Mouse (Mus musculus): Measurements from ENCODE around the gene Dnah1. TPM values are rescaled to one million over a fixed set of nuclear protein-coding genes. Genes with fewer than 3 reads are reported as not detected.
A peak's percentile ranks its signal among the peaks of the same experiment; 100 is the strongest.

The Dnah1 gene
- polyA plus RNA-seq, 1 experiment, result 7.1 TPM

DNA sequence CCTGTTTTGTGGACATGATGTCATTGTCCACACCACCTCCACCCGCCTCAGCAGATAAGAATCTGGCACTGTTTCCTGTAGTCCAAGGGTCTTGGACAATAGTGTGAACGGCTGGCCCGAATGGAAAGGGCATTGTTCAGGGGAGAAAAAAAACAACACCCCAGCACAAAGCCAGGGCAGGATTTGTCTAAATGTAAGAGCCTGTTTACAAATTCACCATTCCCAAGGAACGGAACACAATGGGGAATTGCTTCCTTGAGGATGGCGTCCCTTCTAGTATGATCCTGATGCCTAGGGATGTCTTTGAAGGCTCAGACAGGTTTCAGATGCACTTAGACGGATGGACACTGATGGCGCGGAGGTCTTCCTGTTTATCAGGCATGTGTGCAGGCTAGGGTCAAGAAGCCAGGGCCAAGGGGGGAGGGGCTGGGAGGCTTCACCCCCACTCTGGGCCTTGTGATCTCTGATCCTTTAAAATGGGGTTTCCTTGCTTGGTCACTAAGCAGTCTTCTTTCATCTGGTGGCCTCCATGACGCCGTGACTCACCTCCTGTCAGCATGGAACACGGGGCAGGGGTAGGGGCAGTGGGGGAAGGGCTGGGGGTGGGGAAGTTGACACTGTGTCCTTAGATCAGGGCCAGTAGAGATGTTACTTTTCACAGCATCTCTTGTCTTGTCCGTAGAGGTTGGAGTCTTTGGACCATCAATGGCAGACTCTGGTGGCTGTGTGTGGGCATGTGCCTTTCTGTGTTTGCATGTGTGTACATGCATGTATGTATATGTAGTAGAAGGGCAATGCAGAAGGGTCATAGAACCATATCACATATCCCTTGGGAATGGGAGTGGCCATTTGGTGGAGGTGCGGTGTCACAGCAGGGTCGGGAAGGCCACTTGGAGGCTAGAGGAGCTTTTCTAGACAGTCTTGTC lies 90.4 kb downstream of the Dnah1 start:
- DNase-seq (ENCODE audit: low read depth), result peak; percentile 4

DNA sequence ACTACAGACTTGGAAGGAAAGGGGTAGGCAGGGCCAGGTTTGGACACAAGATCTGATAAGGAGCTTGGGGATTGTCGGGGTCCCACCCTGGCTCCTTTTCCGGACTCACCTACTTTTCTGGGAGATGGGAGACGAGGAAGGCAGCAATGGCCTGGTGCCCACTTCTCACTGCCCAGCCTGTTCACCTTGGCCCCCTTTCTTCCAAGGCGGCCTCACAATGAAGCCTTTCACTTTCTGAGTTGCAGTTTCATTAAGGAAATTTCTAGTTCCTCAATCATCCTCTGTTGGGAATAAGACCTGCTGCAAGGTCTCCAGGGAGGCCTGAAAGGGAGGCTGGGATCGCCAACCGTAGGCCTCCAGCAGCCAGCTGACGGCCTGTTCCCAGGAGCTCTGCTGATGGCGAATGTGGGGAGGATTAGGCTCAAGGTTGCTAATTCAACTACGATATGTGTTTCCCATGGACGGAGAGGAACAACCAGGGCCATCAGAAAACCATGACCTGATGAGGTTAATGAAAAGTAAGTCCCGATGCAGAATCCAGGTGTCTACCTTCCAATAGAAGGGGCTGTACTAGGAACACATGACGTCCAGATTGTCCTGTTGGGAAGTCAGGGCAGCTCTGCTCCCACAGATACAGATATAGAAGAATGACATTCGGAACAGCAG lies 91.2 kb downstream of the Dnah1 start:
- DNase-seq (ENCODE audit: low read depth), result no peak
- TF ChIP-seq CTCF (IDR thresholded peaks at IDR 0.05; ENCODE audit: borderline replicate concordance, extremely low read depth, insufficient read depth, insufficient read length) (no peak), POLR2A (IDR thresholded peaks at IDR 0.05; ENCODE audit: borderline replicate concordance, extremely low read depth, insufficient read depth, insufficient read length, poor library complexity, severe bottlenecking) (no peak)

More for the DNA sequence above, 90.4 kb downstream of the Dnah1 start:
- TF ChIP-seq CTCF (IDR thresholded peaks at IDR 0.05; ENCODE audit: borderline replicate concordance, extremely low read depth, insufficient read depth, insufficient read length) (no peak), POLR2A (IDR thresholded peaks at IDR 0.05; ENCODE audit: borderline replicate concordance, extremely low read depth, insufficient read depth, insufficient read length, poor library complexity, severe bottlenecking) (no peak)

DNA sequence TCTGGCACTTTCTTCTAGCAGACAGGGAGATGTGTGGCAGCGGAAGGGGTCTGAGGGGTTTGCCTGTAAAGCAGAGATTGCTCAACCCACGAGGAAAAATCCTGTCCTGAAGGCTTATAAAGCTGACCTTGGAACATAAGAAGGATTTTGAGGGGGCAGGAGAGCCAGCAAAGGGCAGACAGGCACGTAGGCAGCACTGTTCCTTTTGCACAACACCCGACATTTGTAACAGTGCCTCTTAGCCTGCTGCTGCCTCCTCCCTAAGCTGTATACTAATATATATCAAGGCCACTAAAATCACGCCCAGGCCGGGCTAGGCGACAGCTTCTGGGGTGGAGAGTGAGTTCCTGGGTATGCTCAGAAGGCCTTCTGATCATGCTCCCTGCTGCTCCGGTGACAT lies 93.3 kb downstream of the Dnah1 start:
- no peak for TF ChIP-seq CTCF (IDR thresholded peaks at IDR 0.05; ENCODE audit: borderline replicate concordance, extremely low read depth, insufficient read depth, insufficient read length)
- no peak for TF ChIP-seq POLR2A (IDR thresholded peaks at IDR 0.05; ENCODE audit: borderline replicate concordance, extremely low read depth, insufficient read depth, insufficient read length, poor library complexity, severe bottlenecking)
- DNase-seq (ENCODE audit: low read depth), result no peak

DNA sequence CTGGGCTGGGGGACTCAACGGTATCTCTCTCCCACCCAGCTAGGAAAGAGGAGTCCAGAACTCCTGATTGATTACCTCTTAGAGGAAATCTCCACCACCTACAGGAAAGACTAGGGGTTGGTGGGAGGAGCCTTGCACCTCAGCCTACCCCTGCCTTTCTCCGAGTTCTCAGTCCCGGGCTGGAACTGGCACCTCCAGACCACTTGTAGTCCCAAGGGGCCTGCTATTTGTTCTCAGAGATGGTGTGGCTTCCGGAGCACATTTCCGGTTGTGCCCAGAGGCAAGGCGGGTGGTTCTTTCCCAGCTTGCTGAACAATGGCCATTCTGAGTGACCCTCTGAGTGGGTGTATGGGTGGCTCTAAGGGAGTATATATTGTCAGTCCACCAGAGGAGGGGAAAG lies 95.5 kb downstream of the Dnah1 start:
- DNase-seq (ENCODE audit: low read depth), result no peak
- no peak for TF ChIP-seq CTCF (IDR thresholded peaks at IDR 0.05; ENCODE audit: borderline replicate concordance, extremely low read depth, insufficient read depth, insufficient read length)
- TF ChIP-seq POLR2A (IDR thresholded peaks at IDR 0.05; ENCODE audit: borderline replicate concordance, extremely low read depth, insufficient read depth, insufficient read length, poor library complexity, severe bottlenecking), result no peak

- TF ChIP-seq CTCF (IDR thresholded peaks at IDR 0.05; ENCODE audit: borderline replicate concordance, extremely low read depth, insufficient read depth, insufficient read length), result no peak
- no peak for TF ChIP-seq POLR2A (IDR thresholded peaks at IDR 0.05; ENCODE audit: borderline replicate concordance, extremely low read depth, insufficient read depth, insufficient read length, poor library complexity, severe bottlenecking)
- DNase-seq (ENCODE audit: low read depth), result peak; percentile 70
Observed at GRCm38 (mm10) chr14:31226978-31227377, 96.7 kb downstream of the Dnah1 start.

- TF ChIP-seq POLR2A (IDR thresholded peaks at IDR 0.05; ENCODE audit: borderline replicate concordance, extremely low read depth, insufficient read depth, insufficient read length, poor library complexity, severe bottlenecking) (no peak), CTCF (IDR thresholded peaks at IDR 0.05; ENCODE audit: borderline replicate concordance, extremely low read depth, insufficient read depth, insufficient read length) (peak; percentile 50)
Observed at GRCm38 (mm10) chr14:31217666-31218065, 106.0 kb downstream of the Dnah1 start, which contains the start of gene Sema3g. Gene Sema3g (plus strand): TSS chr14:31217860.

DNA sequence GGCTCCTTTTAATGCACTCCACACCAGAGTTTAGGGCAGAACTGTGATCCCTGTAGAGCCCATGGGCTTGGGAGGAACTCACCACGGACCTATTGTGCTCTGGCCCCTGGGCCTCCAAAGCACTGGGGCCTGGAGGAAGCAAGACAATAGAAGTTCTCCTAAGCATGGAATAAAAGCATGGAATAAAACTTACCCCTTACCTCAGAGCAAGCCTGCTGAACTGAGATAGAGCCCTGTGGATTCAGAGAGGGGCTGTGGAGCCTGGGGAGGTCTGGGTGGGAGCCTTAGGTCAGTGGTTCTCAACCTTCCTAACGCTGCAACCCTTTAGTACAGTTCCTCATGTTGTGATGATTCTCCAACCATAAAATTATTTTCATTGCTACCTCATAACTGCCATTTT lies 106.8 kb downstream of the Dnah1 start, which contains the start of gene Nisch:
Nisch (minus strand) TSS at position 101 of the 400 bp plus-strand sequence.
- no peak for DNase-seq (ENCODE audit: low read depth)
- TF ChIP-seq CTCF (IDR thresholded peaks at IDR 0.05; ENCODE audit: borderline replicate concordance, extremely low read depth, insufficient read depth, insufficient read length), result no peak
- TF ChIP-seq POLR2A (IDR thresholded peaks at IDR 0.05; ENCODE audit: borderline replicate concordance, extremely low read depth, insufficient read depth, insufficient read length, poor library complexity, severe bottlenecking), result no peak

More at GRCm38 (mm10) chr14:31217666-31218065, 106.0 kb downstream of the Dnah1 start, which contains the start of gene Sema3g:
- DNase-seq (ENCODE audit: low read depth), result peak; percentile 64

GRCm38 (mm10) chr14:31215157-31216002 lies 108.3 kb downstream of the Dnah1 start:
- DNase-seq (ENCODE audit: low read depth), result peak; percentile 75
- TF ChIP-seq CTCF (IDR thresholded peaks at IDR 0.05; ENCODE audit: borderline replicate concordance, extremely low read depth, insufficient read depth, insufficient read length) (peak; percentile 91), POLR2A (IDR thresholded peaks at IDR 0.05; ENCODE audit: borderline replicate concordance, extremely low read depth, insufficient read depth, insufficient read length, poor library complexity, severe bottlenecking) (no peak)

- TF ChIP-seq POLR2A (IDR thresholded peaks at IDR 0.05; ENCODE audit: borderline replicate concordance, extremely low read depth, insufficient read depth, insufficient read length, poor library complexity, severe bottlenecking) (no peak), CTCF (IDR thresholded peaks at IDR 0.05; ENCODE audit: borderline replicate concordance, extremely low read depth, insufficient read depth, insufficient read length) (no peak)
- no peak for DNase-seq (ENCODE audit: low read depth)
Observed at GRCm38 (mm10) chr14:31214684-31215083, 109.0 kb downstream of the Dnah1 start.

- TF ChIP-seq CTCF (IDR thresholded peaks at IDR 0.05; ENCODE audit: borderline replicate concordance, extremely low read depth, insufficient read depth, insufficient read length) (no peak), POLR2A (IDR thresholded peaks at IDR 0.05; ENCODE audit: borderline replicate concordance, extremely low read depth, insufficient read depth, insufficient read length, poor library complexity, severe bottlenecking) (no peak)
- no peak for DNase-seq (ENCODE audit: low read depth)
Observed at GRCm38 (mm10) chr14:31213868-31214267, 109.8 kb downstream of the Dnah1 start.
